Mouse (Mus musculus) embryonic facial prominence, embryonic 12.5 days (tissue): Measurements from ENCODE around the gene Pglyrp3. TPM values are rescaled to one million over a fixed set of nuclear protein-coding genes. Genes with fewer than 3 reads are reported as not detected.
"Not testable (repeated sequence)": the region's sequence is repeated elsewhere in the genome, so short reads cannot be mapped to it uniquely, and the experiment has no call there.

Source experiments
- ATAC-seq: fragments of 200-750 bp; cut with Nextera tagmentation; 2 replicates; pipeline ENCODE4 v1.8.0; 2017; ENCODE audit not compliant: insufficient number of reproducible peaks, insufficient read depth, low FRiP score, low TSS enrichment
- H3K27ac ChIP-seq: fragments of 300-500 bp; sonication (generic); 2 replicates; pipeline ENCODE4 v1.5.1; 2016; ENCODE audit warnings: mild to moderate bottlenecking
- H3K27me3 ChIP-seq: fragments of 300-500 bp; sonication (generic); 2 replicates; pipeline ENCODE4 v1.6.1; 2016; ENCODE audit warnings: mild to moderate bottlenecking, moderate library complexity
- H3K36me3 ChIP-seq: fragments of 300-500 bp; sonication (generic); 2 replicates; pipeline ENCODE4 v1.6.1; 2016; ENCODE audit warnings: mild to moderate bottlenecking
- H3K4me1 ChIP-seq: fragments of 300-500 bp; sonication (generic); 2 replicates; pipeline ENCODE4 v1.6.1; 2016
- H3K4me2 ChIP-seq: fragments of 300-500 bp; sonication (generic); replicated peaks from 2 replicates; pipeline ENCODE4 v1.6.1; 2016; ENCODE audit warnings: mild to moderate bottlenecking, moderate library complexity
- H3K4me3 ChIP-seq: fragments of 300-500 bp; sonication (generic); 2 replicates; pipeline ENCODE4 v1.5.1; 2016; ENCODE audit warnings: mild to moderate bottlenecking
- H3K9ac ChIP-seq: fragments of 300-500 bp; sonication (generic); 2 replicates; pipeline ENCODE4 v1.6.1; 2016; ENCODE audit warnings: mild to moderate bottlenecking, moderate library complexity
- H3K9me3 ChIP-seq: fragments of 300-500 bp; sonication (generic); 2 replicates; pipeline ENCODE4 v1.6.1; 2016; ENCODE audit warnings: mild to moderate bottlenecking, moderate library complexity
- WGBS: fragments of 180-500 bp; shearing (Covaris S2); methylation state at CpG from one replicate; pipeline ENCODE4 v1.1.7; 2016; 5-methylcytosine and 5-hydroxymethylcytosine counted together
- microRNA-seq: library from miRNA; unstranded; fragments of <30 nt; microRNA quantifications from one replicate; pipeline ENCODE4, GENCODE M21; 2017
- polyA plus RNA-seq: library from polyadenylated mRNA; unstranded; fragments of >200 nt; fragmentation: Nextera tagmentation; extraction: Ambion mirVana; gene quantifications from 2 replicates; pipeline ENCODE4 v1.2.1, GENCODE M21; 2016

Gene Pglyrp3
- polyA plus RNA-seq, result not detected in 2 replicates

DNA sequence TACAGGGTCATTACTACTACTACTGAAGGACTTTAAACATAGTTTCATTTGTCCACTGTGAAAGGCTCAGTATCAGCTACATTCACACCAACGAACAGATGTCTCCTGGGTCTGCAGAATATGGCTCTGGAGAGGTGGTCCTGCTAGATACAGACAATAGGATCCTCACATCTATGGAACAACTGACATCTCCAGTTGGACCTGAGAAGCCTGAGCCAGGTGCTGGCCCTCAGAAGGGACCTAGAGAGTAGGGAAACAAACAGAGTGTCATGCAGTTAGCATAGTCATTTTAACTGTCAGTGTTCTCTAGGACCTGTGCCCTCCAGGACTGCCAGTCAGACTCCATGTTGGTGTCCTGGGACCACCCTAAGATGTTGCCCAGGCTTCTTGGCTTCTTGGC, at the start of gene Pglyrp3:
Gene Pglyrp3, plus strand, starts transcription at position 301 of the 400 bp plus-strand sequence.
- ATAC-seq, result no peak
- Histone ChIP-seq H3K4me3 (no peak within 1 kb of the TSS), H3K36me3 (no peaks in the 10 kb centered on the region), H3K27ac (no peak within 1 kb of the TSS), H3K4me1 (no peaks in the 10 kb centered on the region), H3K9ac (no peak within 1 kb of the TSS), H3K27me3 (no peaks in the 10 kb centered on the region), H3K9me3 (no peaks in the 10 kb centered on the region), H3K4me2 (no peak within 1 kb of the TSS)
- 85% methylated on average over 1 of the region's 1 CpGs for WGBS

- Histone ChIP-seq H3K27me3 (no peaks in the 10 kb centered on the region), H3K36me3 (no peaks in the 10 kb centered on the region), H3K4me3 (no peak overlapping the region), H3K4me2 (no peak overlapping the region), H3K9ac (no peak overlapping the region), H3K9me3 (no peaks in the 10 kb centered on the region), H3K4me1 (no peaks in the 10 kb centered on the region), H3K27ac (no peak overlapping the region)
- no peak for ATAC-seq
- WGBS, result 75% methylated on average over 1 of the region's 1 CpGs
Observed at GRCm38 (mm10) chr3:92011001-92011400, 3.4 kb upstream of the Pglyrp3 start.

DNA sequence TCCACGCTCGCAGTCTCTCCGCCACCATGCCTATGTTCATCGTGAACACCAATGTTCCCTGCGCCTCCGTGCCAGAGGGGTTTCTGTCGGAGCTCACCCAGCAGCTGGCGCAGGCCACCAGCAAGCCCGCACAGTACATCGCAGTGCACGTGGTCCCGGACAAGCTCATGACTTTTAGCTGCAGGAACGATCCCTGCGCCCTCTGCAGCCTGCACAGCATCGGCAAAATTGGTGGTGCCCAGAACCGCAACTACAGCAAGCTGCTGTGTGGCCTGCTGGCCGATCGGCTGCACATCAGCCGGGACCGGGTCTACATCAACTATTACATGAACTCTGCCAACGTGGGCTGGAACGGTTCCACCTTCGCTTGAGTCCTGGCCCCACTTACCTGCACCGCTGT, 10.2 kb downstream of the Pglyrp3 start:
- H3K9ac ChIP-seq, H3K4me3 ChIP-seq, H3K9me3 ChIP-seq, H3K27ac ChIP-seq, H3K36me3 ChIP-seq, H3K4me1 ChIP-seq, H3K27me3 ChIP-seq, ATAC-seq: not testable (repeated sequence)
- WGBS, result 52% methylated on average over 24 of the region's 24 CpGs
- H3K4me2 ChIP-seq, result peak overlapping the region; percentile 22; the same call in 1 of the 2 replicates

GRCm38 (mm10) chr3:92033203-92033602, 18.8 kb downstream of the Pglyrp3 start:
- no peak overlapping the region for H3K4me2 ChIP-seq
- 46% methylated on average over 2 of the region's 2 CpGs for WGBS
- ATAC-seq, result no peak
- no peaks in the 10 kb centered on the region for H3K9me3 ChIP-seq
- no peak overlapping the region for H3K9ac ChIP-seq
- H3K27me3 ChIP-seq, result no peaks in the 10 kb centered on the region
- no peak overlapping the region for H3K4me3 ChIP-seq
- H3K36me3 ChIP-seq, result no peaks in the 10 kb centered on the region
- H3K4me1 ChIP-seq, result no peaks in the 10 kb centered on the region
- no peak overlapping the region for H3K27ac ChIP-seq

DNA sequence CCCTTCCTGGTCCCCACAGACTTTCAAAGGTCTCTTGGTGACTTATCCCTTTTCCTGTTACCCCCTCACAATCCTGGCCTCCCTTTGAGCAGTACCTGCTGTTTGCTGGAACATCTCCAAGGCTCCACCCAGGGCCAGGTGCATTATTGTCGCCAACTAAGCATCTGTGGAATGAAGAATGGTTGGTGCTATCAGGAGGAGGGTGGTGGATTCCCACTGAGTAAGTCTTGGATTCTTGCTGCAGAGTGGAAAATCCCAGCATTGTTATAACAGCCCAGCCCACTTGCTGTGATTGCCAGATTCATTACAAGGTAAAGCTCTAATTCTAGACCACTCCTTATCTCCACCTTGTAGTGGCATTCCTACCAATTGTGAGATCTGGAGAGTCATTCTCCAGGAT, 19.5 kb downstream of the Pglyrp3 start:
- Histone ChIP-seq H3K9ac (no peak overlapping the region), H3K4me1 (no peaks in the 10 kb centered on the region), H3K27ac (no peak overlapping the region), H3K4me3 (no peak overlapping the region), H3K4me2 (no peak overlapping the region), H3K36me3 (no peaks in the 10 kb centered on the region), H3K27me3 (no peaks in the 10 kb centered on the region), H3K9me3 (no peaks in the 10 kb centered on the region)
- ATAC-seq, result no peak
- WGBS, result 68% methylated on average over 1 of the region's 1 CpGs

DNA sequence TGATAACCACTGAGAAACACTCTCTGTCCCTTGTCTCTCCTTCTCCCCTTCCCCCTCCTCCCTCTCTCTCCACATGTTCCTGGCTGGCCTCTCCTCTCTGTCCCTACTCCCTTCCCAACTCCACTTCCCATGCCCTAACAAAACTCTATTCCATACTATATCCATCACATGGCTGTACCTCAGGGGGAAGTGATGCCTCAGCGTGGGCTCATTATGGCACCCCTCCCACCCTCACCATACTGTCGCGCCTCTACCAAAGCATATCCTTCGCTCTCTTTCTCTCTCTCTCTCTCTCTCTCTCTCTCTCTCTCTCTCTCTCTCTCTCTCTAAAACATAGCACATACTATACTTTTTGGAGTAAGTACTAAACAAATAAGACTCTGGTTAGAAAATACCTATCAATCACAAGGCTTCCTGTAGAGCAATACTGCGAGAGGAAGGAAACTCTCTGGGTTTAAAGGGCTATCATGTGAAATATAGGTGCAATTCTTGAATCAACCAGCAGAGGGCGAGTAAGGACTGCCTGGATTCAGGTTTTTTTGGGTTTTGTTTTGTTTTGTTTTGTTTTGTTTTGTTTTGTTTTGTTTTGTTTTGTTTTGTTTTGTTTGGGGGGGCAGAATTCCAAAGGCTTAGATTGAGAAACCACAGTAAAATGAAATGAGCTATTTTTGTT, 36.1 kb downstream of the Pglyrp3 start:
- no peak for ATAC-seq
- H3K9me3 ChIP-seq, result no peaks in the 10 kb centered on the region
- no peaks in the 10 kb centered on the region for H3K4me1 ChIP-seq
- no peaks in the 10 kb centered on the region for H3K36me3 ChIP-seq
- H3K4me3 ChIP-seq, result no peak overlapping the region
- no peak overlapping the region for H3K4me2 ChIP-seq
- no peak overlapping the region for H3K9ac ChIP-seq
- H3K27ac ChIP-seq, result no peak overlapping the region
- WGBS, result 60% methylated on average over 6 of the region's 6 CpGs
- no peaks in the 10 kb centered on the region for H3K27me3 ChIP-seq

DNA sequence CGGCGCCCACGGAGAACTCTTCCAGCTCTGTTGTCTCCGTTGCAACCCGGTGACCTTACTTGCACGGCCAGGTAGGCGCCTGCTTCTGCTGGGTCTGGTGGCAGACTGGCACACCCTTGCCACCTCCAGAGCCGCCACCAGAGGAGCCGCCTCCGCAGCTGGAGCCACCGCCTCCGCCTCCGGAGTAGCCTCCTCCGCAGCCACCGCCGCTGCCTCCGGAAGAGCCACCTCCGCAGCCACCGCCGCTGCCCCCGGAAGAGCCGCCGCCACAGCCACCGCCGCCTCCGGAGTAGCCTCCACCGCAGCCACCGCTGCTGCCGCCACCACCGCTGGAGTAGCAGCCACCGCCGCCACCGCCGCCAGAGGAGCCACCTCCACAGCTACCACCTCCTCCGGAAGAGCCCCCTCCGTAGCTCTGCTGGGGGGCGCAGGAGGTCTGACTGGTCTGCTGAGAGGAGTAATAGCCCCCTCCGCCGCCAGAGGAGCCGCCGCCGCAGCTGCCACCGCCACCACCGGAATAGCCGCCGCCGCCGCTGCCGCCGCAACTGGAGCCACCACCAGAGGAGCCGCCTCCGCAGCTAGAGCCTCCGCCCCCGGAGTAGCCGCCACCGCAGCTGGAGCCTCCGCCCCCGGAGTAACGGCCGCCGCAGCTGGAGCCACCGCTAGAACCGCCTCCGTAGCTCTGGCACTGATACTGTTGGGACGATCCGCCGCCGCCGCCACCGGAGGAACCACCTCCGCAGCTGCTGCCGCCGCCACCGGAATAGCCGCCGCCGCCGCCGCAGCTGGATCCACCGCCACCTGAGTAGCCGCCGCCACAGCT, 66.3 kb downstream of the Pglyrp3 start:
- peak overlapping the region; percentile 97 for H3K4me2 ChIP-seq
- peak overlapping the region; percentile 70 for H3K4me3 ChIP-seq
- peak overlapping the region; percentile 63 for H3K9ac ChIP-seq
- peaks cover 37% of the 10 kb centered on the region for H3K27me3 ChIP-seq
- no peaks in the 10 kb centered on the region for H3K36me3 ChIP-seq
- H3K4me1 ChIP-seq, result no peaks in the 10 kb centered on the region
- H3K9me3 ChIP-seq, result no peaks in the 10 kb centered on the region
- peak; percentile 62 for ATAC-seq
- under 1% methylated on average over 74 of the region's 82 CpGs for WGBS
- peak overlapping the region; percentile 73 for H3K27ac ChIP-seq

Small RNA genes within 50 kb of the gene (microRNA-seq; reads per million reads assigned to microRNA genes)
- gene Gm23697 (not detected), gene Gm25145 (not detected)

Other genes with a start within 250 kb of the Pglyrp3 start
- gene Lor, start 68.6 kb downstream of the Pglyrp3 start, polyA plus RNA-seq, result 1.4 and 1.8 TPM in 2 replicates
- gene Prr9, start 109.4 kb downstream of the Pglyrp3 start, polyA plus RNA-seq, result not detected in 2 replicates
- not detected in 2 replicates for gene Lelp1, start 128.2 kb downstream of the Pglyrp3 start, polyA plus RNA-seq
- not detected in 2 replicates for gene Sprr2a1, start 201.2 kb downstream of the Pglyrp3 start, polyA plus RNA-seq
- not detected in 2 replicates for gene Sprr2a2, start 201.3 kb downstream of the Pglyrp3 start, polyA plus RNA-seq